Mouse (Mus musculus): ENCODE data around the gene Fam213a.

Fam213a gene

DNA sequence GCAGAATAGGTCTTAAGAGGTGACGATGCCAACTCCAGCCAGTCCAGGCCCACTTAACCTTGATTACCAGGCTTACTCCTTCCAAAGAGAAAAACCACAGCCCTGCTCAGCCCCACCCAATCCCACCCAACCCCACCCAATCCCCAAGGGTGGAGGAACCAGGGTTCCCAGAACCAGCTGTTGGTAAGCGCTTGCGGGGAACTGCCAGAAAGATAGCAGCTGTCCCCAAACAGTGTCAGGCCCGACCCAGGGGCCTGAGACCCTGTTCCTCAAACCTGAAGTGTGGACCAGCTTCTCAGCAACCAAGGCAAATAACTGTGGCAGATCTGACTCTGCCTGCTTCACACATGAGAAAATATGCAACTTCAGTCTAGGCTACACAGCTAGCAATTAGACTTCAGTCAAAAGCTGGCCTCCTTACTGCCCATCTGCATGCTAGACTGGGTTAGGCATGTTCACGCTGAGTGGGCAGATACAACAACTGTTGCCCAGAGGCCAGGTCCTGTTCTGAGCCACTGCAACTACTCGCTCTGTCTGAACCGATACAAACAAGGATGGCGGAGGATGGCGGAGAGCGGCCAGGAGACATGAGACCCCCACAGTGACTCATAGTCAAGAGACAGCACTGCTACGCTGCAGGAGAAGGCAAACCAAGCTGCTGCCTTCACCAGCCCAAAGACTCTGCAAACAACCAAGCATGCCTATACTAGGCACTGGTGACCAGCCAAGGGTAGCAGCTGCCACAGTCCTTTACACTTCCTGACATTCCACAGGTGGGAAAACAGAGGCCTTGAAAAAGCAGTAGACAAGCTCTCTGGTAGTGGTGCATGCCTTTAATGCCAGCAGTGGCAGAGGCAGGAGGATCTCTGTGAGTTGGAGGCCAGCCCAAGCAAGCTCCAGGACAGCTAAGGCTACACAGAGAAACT lies 51.0 kb downstream of the Fam213a start:
- no peak for DNase-seq (ENCODE audit: low read depth)

DNA sequence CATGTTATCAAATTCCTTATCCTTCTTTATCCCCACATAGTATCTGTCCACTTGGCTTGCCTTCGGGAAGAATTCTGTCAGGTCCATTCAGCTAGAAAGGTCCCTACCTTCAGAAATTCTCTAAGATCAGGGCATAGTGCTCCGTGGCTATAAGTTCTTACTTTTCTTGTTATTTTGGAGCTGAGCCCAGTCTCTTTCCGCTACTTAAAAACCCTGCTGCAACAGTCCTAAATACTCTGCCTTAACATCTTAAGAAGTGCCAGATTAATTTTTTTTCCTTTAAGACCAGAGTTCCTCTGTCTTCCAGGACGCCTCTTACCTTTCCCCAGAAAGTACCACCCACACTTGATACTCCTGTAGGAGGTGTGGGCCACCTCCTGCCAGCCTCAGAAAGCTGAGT lies 53.4 kb downstream of the Fam213a start:
- no peak for DNase-seq (ENCODE audit: low read depth)

DNA sequence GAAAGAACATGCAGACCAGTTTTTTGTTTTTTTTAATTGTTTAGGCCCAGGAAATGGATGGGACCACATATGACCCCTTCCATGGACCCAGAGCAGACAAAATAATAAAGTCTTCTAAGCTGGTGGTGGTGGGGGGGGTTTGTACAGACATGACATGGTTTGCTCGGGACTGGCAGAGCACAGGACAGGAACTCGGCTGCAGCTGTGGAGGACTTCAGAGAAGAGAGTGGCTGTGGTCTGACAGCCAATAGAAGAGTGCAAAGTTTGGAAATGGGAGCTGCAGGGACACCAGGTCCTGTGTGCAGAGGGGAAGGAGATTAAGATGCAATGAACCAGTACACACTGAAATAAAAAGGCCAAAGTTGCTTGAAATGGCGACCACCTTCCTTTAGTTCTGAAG lies 54.0 kb downstream of the Fam213a start:
- DNase-seq (ENCODE audit: low read depth), result no peak

DNA sequence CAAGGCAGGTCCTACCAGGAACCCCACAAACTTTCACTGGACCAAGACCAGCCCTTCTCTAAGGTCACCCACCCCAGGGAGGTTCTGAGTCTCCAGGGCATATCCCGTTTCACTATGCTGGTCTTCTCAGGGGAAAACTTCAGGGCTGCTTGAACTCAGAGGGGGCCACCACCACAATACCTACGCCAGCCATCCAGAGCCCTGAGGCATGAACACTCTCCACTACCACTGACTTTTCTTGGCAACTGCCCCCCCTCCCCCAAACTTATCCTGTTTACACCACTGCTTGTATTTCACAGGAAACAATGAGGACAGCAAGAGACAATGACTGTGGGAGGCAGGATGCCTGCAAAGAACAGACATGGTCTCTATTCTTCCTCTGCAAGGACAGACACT lies 54.6 kb downstream of the Fam213a start:
- DNase-seq (ENCODE audit: low read depth), result no peak

DNA sequence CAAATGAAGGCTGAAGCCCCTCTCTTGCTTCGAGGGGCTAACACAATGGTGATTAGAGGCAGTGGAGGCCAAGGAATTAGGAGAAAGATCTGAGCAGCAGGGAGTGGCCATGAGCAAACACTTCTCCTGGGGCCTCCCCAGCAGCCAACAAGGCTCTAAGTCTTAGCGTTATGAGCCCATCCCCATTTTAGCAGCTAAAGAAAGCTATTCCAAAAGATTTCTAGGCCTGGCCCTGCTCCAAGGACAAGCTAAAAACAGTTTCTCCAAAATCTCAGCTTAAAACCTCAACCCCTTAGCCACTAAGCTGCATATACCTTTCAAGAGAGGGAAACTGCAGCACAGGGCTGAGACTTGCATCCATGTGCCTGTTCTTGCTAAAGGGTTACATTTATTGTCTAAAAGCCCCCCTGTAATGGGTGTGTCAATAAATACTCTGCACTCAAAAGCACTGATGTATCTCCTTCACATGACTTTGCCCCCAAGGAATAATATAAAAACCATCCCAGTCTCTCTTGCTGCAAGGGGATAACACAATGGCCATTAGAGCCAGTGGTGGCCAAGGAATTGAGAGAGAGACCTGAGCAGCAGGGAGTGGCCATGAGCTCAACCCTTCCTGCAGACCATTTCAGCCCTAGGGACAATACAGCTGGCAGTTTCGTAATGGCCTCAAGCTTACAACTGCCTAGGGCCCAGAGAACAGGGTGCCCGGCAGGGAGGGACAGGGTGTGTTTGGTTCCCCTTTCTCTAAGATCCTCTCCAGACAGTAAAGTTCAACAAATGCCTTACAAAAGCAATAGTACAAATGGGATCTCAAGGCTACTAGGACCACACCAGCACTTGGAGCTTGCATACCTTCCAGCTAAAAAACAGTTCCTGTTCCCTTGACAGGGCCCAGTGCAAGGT lies 55.3 kb downstream of the Fam213a start:
- DNase-seq (ENCODE audit: low read depth), result no peak

DNA sequence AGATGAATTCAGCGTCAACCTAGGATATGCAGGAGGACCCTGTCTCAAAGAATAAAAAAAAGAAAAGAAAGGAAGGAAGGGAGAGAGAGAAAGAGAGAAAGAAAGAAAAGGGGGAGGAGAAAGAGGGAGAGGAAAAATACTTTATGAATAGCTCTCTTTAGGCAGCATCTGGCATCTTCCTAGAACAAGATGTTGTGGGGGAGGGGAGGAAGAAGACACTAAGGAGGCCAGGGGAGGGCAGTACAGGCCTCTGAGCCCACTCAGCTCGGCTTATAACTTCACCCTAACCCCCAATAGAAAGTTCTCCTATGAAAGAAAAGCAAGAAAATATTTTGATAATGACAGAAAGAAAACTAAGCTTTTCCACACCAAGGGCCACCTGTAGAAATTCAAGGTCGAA lies 56.0 kb downstream of the Fam213a start:
- DNase-seq (ENCODE audit: low read depth), result no peak

DNA sequence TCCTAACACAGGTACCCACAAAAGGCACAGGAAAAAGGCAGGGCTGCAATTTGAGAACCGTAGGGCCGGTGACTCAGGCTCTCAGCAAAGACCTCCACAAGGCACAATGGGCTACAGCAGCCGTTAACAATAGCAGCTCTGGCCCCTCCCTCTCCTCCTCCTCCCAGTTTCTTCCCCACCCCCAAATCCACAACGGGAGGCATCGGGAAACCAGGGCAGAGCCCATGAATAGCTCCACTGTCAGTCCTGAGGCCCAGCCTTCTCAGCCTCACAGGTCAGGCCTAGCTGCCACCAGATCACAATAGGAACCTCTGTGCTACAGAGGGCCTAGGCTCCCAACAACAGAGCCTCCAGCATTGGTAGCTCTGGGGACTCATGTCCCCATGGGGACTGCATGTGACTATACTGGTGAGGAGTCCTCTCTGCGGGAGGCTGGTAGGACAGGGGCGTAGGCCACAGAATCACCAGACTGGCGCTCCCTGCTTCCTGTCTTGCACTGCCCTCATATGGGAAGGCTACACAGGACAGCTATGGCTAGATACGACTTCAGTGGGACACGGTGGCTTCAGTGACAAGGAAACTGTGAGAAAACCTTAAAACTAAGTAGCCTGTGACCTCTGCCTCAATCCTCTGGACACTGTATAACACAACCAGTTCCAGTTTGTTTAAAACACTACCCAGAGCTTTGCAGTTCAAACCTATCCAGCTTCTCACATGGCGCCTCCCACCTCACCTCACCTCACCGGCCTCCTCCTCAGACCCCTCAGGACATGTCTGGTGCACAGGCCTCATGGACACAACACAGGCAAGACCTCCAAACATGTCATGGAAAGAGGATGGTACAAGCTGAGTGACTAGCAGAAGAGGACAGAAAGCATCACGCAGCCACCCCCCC lies 57.1 kb downstream of the Fam213a start:
- peak; percentile 70 for DNase-seq (ENCODE audit: low read depth)

DNA sequence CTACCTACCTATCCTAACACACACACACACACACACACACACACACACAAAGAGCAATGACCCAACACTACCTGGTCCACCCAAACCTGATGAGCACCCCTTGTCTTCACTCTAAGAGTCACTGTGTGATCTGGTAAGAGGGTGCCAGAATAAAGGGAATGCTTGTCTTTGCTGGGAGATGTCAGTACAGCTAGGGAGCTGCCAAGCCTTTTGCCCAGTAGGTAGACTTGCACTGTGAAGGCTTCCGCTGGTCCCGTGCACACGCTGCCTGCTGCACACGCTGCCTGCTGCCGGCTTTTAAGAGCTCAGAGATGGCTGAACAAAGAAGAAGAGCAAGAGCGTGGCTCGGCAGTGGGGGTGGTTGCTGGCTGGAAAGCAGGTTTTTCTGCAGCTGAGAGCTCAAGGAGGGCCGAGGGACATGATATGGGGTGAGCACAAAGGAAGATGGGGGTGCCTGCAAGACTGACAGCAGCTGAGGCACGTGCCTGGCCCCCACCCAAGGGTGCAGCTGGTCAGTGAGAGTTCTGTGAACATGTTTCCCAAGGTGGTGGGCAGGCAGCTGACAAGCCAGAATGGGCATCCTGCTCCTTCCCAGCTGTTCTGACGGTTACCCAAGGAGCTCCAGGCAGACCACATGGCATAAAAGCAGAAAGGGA lies 57.9 kb downstream of the Fam213a start:
- DNase-seq (ENCODE audit: low read depth), result no peak

DNA sequence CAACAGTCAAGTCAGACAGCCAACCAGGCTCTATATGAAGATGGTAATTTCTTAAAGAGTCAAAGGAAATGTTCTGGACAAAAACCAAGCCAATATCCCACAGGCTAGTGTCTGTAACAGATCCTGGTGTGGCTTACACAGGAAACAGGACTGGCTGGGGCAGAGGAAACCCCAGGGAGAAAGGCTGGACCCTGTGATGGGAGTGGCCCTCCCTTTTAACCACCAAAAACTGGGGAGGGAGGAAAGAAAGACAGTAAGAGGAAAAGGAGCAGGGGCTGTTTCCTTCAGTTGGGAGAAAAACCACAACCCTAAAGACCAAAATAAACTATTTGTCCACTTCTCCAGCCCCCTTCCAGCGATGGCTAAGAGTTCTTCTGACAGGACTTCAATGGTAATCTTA lies 58.4 kb downstream of the Fam213a start:
- no peak for DNase-seq (ENCODE audit: low read depth)

DNA sequence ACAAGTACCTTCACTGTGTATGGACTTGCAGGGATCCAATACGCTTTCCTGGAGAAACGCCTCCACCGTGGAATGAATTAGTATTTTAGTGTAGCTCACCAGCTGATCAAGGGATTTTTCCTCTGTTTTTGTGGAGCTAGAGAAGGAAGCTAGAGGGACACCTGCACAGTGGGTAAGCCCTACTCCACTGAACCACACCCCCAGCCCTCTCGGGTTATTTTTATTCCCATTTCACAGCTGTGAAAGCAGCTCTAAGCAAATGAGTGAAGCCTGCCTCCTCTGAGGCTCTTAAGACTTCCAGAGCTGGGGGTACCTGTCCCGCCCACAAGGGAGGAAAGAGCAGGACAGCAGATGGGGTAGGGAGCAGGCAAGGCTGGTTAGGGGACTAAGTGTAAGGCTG lies 60.2 kb downstream of the Fam213a start:
- DNase-seq (ENCODE audit: low read depth), result no peak

DNA sequence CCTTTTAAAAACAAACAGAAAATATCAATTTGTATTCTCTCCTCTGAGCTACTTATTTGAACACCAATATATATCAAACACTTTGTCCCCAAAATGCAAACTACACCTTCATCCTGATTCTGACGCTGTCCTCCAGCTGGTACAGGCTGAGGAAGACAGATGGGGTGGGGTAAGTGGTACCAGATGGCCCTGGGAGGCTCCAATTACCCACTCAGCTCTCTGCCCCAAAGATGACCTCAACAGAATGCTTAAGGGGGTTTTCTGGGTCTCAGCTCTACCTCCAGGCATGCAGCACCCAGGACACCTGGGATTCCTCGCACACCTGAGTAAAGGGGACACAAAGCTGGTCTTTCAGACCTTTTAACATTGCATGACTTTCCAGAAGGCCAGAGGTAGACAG lies 60.9 kb downstream of the Fam213a start:
- DNase-seq (ENCODE audit: low read depth), result no peak

DNA sequence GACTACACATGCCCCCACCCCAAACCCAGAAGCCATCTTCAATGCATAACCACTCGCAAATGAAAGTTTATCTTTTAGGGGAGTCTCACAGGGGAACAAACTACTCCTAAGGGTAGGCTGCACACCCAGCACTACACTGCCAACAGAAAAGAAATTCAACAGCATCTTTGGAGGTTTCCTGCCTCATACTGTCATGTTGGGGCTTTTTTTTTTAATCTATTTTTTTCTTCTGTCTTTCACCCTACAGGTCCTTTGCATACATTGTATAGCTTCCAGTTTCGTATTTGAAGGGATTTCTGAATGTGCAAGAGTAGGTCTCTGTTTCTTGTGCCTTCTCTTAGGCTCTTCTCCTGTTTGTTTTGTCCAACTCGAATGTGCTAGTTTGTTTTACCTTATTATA lies 61.3 kb downstream of the Fam213a start:
- no peak for DNase-seq (ENCODE audit: low read depth)

DNA sequence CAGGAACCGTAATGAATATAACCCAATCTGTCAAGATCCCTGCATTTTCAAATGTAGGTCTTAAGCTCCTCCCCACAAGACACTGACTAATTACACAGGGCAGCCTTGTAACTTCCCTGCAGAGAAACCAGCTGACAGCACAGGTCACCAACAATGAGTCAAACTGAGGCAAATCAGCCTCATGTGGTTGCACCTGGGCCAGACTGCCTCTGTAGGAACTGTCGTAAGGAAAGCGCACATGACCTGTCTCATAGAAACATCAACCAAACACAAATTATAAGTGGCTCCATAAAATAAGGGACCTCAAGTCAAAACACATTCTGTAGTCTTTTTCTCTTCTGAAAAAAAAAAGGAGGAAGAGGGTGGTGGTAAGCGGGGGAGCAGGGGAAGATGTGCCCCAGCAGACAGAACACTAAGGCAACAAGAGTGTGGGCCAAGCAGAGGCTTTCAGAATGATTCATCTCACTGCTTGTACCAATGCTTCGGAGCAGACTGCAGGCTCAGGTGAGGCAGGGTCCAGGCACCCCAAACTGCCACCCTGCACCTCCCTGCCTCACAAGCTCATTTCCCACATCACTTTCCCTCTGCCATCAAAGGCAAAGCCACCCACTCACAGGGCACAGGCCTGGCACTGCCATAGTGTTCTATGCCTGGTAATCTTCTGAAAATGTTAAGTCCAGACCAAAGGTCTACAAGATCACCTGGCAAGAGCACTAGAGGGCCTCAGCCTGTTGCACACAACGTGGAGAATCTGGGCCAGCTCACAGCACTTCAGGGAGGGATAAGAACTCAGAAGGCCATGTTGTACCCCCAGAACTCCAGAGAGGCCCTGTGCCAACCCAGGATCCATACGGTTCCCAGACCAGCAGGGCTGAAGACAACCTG lies 63.6 kb downstream of the Fam213a start:
- no peak for DNase-seq (ENCODE audit: low read depth)

DNA sequence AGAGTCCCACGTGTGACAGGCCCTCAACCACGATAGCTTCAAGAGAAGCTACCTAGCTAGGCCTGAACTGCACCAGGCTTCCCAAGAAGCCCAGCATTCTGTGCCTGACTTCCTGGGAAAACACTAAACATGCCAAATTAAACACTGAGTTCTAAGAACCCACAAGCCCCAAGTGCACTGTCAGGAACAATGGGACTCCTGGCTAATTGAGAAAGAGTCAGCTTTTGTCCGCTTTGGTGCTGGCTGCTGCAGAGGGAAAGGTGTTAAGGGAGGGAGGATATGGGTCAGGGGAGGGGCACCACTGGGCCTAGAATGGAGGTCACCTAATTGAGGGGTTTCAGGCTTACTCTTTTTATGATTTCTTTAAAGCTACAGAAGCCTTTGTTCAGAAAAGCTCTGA lies 64.5 kb downstream of the Fam213a start:
- no peak for DNase-seq (ENCODE audit: low read depth)

DNA sequence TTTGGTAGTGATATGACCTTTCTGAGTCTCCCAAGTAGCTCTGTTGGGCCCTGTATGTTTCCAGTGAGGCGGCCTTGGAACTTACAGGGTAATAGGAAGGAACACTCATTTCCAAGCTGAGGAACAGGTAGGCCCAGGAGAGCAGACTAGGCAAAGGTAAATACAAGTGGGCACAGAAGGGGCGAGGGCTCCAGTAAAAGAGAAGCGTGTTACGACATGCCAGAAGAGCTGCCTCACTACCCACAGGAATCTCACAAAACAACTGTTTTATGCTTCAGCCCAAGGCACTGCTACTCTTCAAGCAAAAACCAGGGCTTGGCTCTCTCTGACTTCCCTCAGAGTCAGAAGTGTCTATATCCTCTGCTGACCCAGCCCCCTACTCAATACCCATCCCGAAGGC lies 65.1 kb downstream of the Fam213a start:
- DNase-seq (ENCODE audit: low read depth), result no peak

DNA sequence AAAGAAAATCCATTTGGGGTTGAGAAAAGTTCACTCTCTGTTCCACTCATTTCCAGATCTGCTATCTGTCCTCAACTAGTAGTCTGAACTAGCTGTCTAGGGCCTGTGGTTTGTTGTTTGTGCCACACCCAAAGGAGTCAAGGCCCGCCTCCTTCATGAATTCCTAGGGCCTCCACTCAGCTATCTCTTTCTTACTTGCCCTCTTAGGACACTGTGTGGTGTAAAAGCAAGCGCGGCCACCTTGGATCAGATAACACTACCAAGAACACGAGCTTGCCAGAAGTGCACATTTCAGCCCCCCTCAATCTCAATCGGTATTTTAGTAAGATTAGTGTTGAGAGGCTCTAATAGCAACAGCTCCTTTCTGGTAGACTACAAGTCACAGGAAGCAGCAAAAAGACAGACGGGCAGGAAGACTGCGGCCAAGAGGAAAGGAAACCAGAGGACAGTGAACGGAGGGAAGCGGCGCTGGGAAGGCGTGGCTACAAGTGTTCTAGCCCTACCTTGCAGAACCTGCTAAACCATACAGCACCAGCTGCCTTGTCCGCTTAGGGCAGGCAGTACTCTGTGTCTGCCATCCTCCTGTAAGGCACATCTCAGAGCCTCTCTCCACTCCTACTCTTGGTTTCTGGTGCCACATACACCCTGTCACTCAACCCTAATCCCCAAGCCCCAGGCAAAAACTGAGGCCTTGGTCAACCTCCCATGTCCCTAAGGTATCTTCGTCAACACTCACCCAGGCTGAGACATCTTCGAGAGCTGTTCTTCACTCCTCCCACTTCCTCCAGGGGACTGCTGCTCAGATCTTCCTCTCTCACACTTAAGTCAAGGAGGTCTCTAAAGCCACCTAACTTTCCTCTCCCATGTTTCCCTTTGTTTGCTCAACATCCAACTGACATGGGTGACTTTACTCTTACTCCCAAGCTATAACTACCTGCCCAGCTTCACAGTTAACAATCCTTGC lies 65.9 kb downstream of the Fam213a start:
- DNase-seq (ENCODE audit: low read depth), result no peak

DNA sequence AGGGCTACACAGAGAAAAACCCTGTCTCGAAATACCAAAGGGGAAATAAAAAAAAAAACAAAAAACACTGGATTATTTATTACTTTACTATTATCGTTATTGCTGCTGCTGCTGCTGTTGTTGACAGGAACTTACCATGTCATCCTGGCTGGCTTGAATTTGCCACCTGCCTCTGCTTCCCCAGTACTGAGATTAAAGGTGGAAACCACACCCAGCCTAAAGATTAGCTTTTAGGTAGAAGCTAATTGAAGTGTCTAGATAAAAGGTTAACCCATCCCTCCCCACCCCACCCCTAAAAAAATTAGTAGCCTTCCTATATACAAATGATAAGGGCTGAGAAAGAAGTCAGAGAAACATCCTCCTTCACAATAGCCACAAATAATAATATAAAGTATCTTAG lies 69.8 kb downstream of the Fam213a start:
- DNase-seq (ENCODE audit: low read depth), result no peak

Measured in fibroblast of lung, adult 2 months (primary cell).